Mouse (Mus musculus): ENCODE data around the gene Cpeb4. TPM values are rescaled to one million over a fixed set of nuclear protein-coding genes. Genes with fewer than 3 reads are reported as not detected.

The Cpeb4 gene
- 2.3 and 2.4 TPM in 2 replicates for polyA plus RNA-seq (2015; fragmentation: Nextera tagmentation; extraction: Ambion mirVana)

DNA sequence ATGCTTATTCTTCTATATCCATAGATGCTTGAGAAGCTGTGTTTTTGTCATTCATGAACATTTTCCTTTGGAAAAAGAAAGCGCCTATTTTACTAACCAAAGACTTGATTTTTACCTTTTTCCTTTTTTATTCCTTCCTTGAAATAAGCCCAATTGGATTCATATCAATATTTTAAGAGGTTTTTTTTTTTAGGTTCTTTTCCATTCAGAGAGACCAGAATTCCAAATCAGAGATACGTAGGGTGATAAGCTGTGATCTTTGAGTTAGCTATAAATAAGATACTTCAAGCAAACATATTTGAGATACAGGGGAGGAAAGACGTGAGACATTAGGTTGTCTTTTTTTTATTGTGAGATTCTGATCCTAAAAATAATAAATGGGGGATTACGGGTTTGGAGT, at the start of gene Cpeb4:
Gene Cpeb4 (plus strand): TSS at position 301 of the 400 bp plus-strand sequence.
- H3K27me3 ChIP-seq = no peaks in the 10 kb centered on the region
- no peak for ATAC-seq (ENCODE audit: low FRiP score, low read depth)
- H3K4me2 ChIP-seq (replicated peaks) = peak within 1 kb of the TSS; percentile 93
- 0 out of 2 replicates have a peak within 1 kb of the TSS, but pooled peaks have one; percentile 44 for H3K27ac ChIP-seq
- H3K4me3 ChIP-seq = peak within 1 kb of the TSS; percentile 84
- no peaks in the 10 kb centered on the region for H3K36me3 ChIP-seq
- peak within 1 kb of the TSS; percentile 84 for H3K9ac ChIP-seq
- H3K9me3 ChIP-seq = no peaks in the 10 kb centered on the region
- H3K4me1 ChIP-seq = peaks cover 31% of the 10 kb centered on the region
- 85% methylated on average over 4 of the region's 4 CpGs for WGBS

- no peak overlapping the region for H3K9ac ChIP-seq
- 84% methylated on average over 9 of the region's 9 CpGs for WGBS
- no peak for ATAC-seq (ENCODE audit: low FRiP score, low read depth)
- H3K4me3 ChIP-seq = no peak overlapping the region
- no peaks in the 10 kb centered on the region for H3K9me3 ChIP-seq
- H3K36me3 ChIP-seq = no peaks in the 10 kb centered on the region
- H3K27ac ChIP-seq = no peak overlapping the region
- H3K27me3 ChIP-seq = no peaks in the 10 kb centered on the region
- no peak overlapping the region for H3K4me2 ChIP-seq (replicated peaks)
- H3K4me1 ChIP-seq = peaks cover 15% of the 10 kb centered on the region
Observed at GRCm38 (mm10) chr11:31822556-31822955, 49.5 kb upstream of the Cpeb4 start.

- ATAC-seq (ENCODE audit: low FRiP score, low read depth) = no peak
- no peaks in the 10 kb centered on the region for H3K9me3 ChIP-seq
- H3K4me3 ChIP-seq = no peak overlapping the region
- H3K9ac ChIP-seq = no peak overlapping the region
- no peaks in the 10 kb centered on the region for H3K27me3 ChIP-seq
- H3K36me3 ChIP-seq = no peaks in the 10 kb centered on the region
- no peak overlapping the region for H3K27ac ChIP-seq
- H3K4me1 ChIP-seq = peaks cover 20% of the 10 kb centered on the region
- 88% methylated on average over 7 of the region's 7 CpGs for WGBS
- H3K4me2 ChIP-seq (replicated peaks) = no peak overlapping the region
Observed at GRCm38 (mm10) chr11:31823513-31823912, 48.5 kb upstream of the Cpeb4 start.

DNA sequence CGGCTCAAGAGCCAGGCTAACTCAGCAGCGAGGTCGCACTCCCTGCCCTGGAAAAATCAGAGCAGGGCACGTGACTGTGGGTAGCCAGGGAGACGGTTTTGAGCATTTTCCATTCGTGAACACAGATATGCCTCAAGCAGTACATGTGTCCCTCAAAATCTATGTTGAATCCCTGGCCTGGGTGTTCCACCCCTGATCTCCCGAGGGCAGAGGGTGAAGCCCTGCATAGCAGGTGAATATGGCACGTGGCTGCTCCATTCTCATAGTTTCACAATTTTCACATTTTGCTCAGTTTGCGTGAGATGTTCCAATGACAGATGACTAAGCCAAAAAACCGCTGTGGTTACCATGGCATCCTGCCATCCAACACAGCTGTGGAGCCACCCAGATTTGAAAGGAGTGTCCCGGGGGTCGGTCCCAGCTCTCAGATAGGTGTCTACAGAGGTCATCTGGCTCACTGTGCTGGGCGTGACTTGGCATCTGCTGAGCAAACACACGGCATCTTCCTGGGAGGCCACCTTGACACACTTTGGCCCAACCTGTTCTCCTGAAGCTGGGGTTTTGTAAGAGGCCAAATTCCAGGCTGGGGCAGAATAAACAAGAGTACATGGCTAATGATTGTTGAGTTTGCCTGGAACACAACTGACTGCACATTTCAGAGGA, 47.4 kb upstream of the Cpeb4 start:
- H3K27ac ChIP-seq = no peak overlapping the region
- whole genome bisulfite sequencing = 77% methylated on average over 14 of the region's 14 CpGs
- H3K9me3 ChIP-seq = no peaks in the 10 kb centered on the region
- H3K9ac ChIP-seq = no peak overlapping the region
- no peaks in the 10 kb centered on the region for H3K27me3 ChIP-seq
- no peak overlapping the region for H3K4me3 ChIP-seq
- peaks cover 20% of the 10 kb centered on the region for H3K4me1 ChIP-seq
- no peak overlapping the region for H3K4me2 ChIP-seq (replicated peaks)
- no peak for ATAC-seq (ENCODE audit: low FRiP score, low read depth)
- no peaks in the 10 kb centered on the region for H3K36me3 ChIP-seq

DNA sequence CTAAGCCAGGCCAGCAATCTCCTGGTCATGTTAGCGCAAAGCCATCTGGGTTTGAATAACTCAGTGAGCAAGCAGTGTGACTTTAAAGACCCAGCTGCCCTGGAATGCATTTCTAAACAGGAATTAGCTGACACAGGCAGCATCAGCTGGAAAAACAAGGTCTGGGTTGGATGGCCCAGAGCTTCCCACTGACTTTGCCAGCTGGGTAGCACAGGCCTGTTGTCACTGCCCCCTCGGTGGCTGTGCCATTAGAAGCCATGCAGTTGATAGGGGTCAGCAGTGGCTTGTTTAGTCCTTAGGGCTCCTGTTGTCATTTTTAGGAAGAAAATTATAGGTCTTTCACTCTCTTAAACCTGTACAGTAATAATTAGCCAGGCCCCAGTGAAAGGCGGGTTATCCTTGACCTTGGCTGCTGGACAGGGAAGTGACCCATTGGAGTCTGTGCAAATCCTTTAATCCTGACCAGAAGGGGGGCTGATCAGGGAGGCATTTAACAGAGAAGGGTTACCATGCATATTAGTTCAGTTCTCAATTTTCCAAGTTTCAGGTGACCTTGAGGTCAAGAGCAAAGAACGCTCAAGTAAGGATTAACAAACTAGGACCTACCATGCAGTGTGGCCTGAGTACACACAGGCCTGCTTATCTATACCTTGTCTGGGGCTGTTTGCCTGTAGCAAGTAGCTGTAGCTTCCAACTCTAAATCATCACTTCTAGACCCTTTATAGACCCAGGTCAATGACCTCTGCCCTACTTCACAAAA, 43.8 kb upstream of the Cpeb4 start:
- WGBS = 59% methylated on average over 4 of the region's 4 CpGs
- H3K27ac ChIP-seq = no peak overlapping the region
- no peak overlapping the region for H3K4me2 ChIP-seq (replicated peaks)
- H3K9ac ChIP-seq = no peak overlapping the region
- H3K4me1 ChIP-seq = peaks cover 16% of the 10 kb centered on the region
- H3K9me3 ChIP-seq = no peaks in the 10 kb centered on the region
- no peaks in the 10 kb centered on the region for H3K36me3 ChIP-seq
- no peak overlapping the region for H3K4me3 ChIP-seq
- no peaks in the 10 kb centered on the region for H3K27me3 ChIP-seq
- no peak for ATAC-seq (ENCODE audit: low FRiP score, low read depth)

- 81% methylated on average over 2 of the region's 2 CpGs for WGBS
- Histone ChIP-seq H3K9me3 (no peaks in the 10 kb centered on the region), H3K4me1 (peaks cover 16% of the 10 kb centered on the region), H3K36me3 (no peaks in the 10 kb centered on the region), H3K27me3 (no peaks in the 10 kb centered on the region), H3K4me3 (no peak overlapping the region), H3K27ac (no peak overlapping the region), H3K4me2 (replicated peaks) (no peak overlapping the region), H3K9ac (no peak overlapping the region)
- no peak for ATAC-seq (ENCODE audit: low FRiP score, low read depth)
Observed at GRCm38 (mm10) chr11:31828771-31829072, 43.3 kb upstream of the Cpeb4 start.

DNA sequence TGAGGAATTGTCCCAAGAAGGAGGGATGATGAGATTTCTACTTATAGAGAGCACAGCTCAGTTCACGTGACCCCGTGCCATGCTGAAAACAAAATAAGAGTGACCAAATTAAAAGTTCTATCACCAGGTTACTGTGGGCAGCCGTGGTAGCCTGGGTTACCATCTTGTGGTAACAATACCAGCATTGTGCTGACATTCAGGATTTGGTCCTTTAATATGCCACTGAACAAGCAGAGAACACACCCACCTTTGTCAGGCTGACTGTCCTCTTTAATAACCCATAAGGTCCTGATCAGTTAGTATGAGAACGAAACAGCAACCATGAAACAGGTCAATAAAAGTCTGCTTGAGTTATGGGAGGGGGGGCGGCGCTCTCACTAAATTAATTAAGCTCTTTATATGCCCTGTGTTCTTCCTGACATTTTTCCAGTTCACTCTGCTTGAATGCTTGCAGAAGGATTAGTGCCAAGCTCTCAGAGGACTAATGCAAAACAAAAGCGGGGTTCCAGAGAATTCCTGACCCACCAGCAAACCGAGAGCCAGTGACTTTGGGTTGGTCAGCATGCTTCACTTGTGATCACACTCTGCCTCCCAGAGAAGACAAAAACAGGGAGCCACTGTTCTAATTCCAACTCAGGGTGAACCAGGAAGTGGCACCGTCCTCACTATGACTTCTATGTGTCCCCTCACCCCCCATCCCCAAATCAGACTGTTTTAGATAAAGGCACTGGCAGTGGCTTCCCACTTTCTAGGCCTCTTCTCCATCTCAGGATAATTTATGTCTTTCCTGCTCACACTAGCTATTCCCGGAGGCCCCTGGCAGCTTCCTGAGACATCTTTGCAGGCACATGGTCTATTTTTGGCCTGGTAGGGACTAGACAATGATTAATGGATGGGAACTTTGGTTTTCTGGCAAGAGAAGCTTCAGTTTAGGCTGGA, 41.5 kb upstream of the Cpeb4 start:
- 47% methylated on average over 10 of the region's 10 CpGs for WGBS

GRCm38 (mm10) chr11:31831451-31831850, 40.6 kb upstream of the Cpeb4 start:
- no peak overlapping the region for H3K4me3 ChIP-seq
- no peak overlapping the region for H3K4me2 ChIP-seq (replicated peaks)
- ATAC-seq (ENCODE audit: low FRiP score, low read depth) = no peak
- peaks cover 16% of the 10 kb centered on the region for H3K4me1 ChIP-seq
- no peaks in the 10 kb centered on the region for H3K36me3 ChIP-seq
- H3K9me3 ChIP-seq = no peaks in the 10 kb centered on the region
- H3K27ac ChIP-seq = no peak overlapping the region
- H3K27me3 ChIP-seq = no peaks in the 10 kb centered on the region
- WGBS = 68% methylated on average over 5 of the region's 5 CpGs
- no peak overlapping the region for H3K9ac ChIP-seq

More for the DNA sequence above, 41.5 kb upstream of the Cpeb4 start:
- no peaks in the 10 kb centered on the region for H3K9me3 ChIP-seq
- peaks cover 16% of the 10 kb centered on the region for H3K4me1 ChIP-seq
- no peak overlapping the region for H3K27ac ChIP-seq
- H3K4me2 ChIP-seq (replicated peaks) = no peak overlapping the region
- H3K4me3 ChIP-seq = no peak overlapping the region
- no peaks in the 10 kb centered on the region for H3K36me3 ChIP-seq
- ATAC-seq (ENCODE audit: low FRiP score, low read depth) = no peak
- H3K9ac ChIP-seq = no peak overlapping the region
- H3K27me3 ChIP-seq = no peaks in the 10 kb centered on the region

- Histone ChIP-seq H3K4me2 (replicated peaks) (no peak overlapping the region), H3K27me3 (no peaks in the 10 kb centered on the region), H3K4me1 (peaks cover 16% of the 10 kb centered on the region), H3K36me3 (no peaks in the 10 kb centered on the region), H3K27ac (no peak overlapping the region), H3K9me3 (no peaks in the 10 kb centered on the region), H3K9ac (no peak overlapping the region), H3K4me3 (no peak overlapping the region)
- WGBS = 92% methylated on average over 5 of the region's 5 CpGs
- no peak for ATAC-seq (ENCODE audit: low FRiP score, low read depth)
Observed at GRCm38 (mm10) chr11:31831983-31832382, 40.0 kb upstream of the Cpeb4 start.

DNA sequence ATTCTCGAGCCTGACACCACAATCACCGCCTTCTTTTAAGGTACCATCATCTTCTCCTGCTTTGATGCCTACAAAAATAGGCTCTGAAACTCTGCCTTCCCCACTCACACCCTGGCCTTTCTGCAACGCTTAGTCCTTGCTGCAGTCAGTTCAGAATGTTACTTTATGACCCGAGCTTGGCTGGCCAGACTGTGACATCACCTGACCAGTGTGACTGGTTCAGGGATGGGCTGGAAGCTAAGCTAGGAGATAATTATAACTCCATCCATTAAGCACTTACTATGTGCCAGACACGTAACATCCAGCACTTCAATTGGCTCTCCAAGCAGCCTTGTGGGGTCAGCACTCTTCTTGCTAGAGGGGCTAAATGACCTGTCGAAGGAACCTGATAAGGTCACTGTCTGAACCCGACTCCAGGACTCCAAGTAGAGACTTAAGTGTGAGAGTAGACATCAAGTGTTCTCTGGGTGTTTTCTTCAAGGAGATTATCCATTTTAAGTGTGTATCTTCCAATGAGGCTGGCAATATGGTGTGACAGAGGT, 39.5 kb upstream of the Cpeb4 start:
- no peak overlapping the region for H3K9ac ChIP-seq
- H3K27ac ChIP-seq = no peak overlapping the region
- no peaks in the 10 kb centered on the region for H3K27me3 ChIP-seq
- no peaks in the 10 kb centered on the region for H3K9me3 ChIP-seq
- WGBS = 81% methylated on average over 7 of the region's 7 CpGs
- H3K4me1 ChIP-seq = peaks cover 16% of the 10 kb centered on the region
- no peak overlapping the region for H3K4me3 ChIP-seq
- no peak for ATAC-seq (ENCODE audit: low FRiP score, low read depth)
- no peaks in the 10 kb centered on the region for H3K36me3 ChIP-seq
- H3K4me2 ChIP-seq (replicated peaks) = no peak overlapping the region

DNA sequence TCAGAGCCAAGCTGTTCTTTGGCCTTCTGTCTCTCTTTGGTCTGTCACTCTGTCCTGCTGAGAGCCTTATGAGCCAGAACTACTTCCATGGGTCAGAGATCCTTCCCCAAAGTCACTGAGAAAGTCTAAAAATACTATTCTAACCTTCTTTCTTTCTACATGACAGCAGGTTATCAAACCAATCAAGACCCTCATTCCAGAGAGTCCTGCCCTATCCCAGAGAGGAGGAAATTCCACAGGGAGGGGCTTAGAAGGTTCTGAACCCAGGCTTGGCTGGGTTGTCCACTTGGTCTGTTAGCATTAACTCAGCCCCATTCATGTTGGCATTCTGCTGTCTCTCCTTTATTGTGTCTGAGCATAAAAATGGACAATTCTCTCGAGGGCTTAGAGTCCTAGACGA, 38.5 kb upstream of the Cpeb4 start:
- Histone ChIP-seq H3K9me3 (no peaks in the 10 kb centered on the region), H3K4me3 (no peak overlapping the region), H3K36me3 (no peaks in the 10 kb centered on the region), H3K27ac (no peak overlapping the region), H3K9ac (no peak overlapping the region), H3K4me1 (peaks cover 15% of the 10 kb centered on the region; the same call in 1 of the 2 replicates), H3K27me3 (no peaks in the 10 kb centered on the region), H3K4me2 (replicated peaks) (no peak overlapping the region)
- WGBS = 46% methylated on average over 2 of the region's 2 CpGs
- no peak for ATAC-seq (ENCODE audit: low FRiP score, low read depth)

DNA sequence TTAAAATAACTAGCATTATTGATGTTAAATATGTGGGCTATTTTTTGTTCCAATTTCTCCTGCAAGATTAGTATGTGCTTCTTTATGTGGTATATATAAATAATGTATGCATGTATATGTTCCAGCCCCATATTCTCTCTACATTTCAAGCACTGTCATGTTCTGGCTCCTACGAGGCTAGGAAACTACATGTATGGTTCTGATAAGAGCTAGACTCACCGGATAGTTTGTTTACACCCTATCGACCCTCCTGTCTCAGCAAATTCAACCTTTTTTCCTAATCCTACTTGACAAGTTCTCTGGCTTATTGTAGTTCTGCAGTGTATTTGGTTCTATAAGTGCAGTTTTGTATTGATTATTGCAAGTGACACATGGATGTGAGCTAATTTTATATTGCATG, 36.7 kb upstream of the Cpeb4 start:
- no peak for ATAC-seq (ENCODE audit: low FRiP score, low read depth)
- H3K4me3 ChIP-seq = no peak overlapping the region
- H3K27me3 ChIP-seq = no peaks in the 10 kb centered on the region
- no peak overlapping the region for H3K27ac ChIP-seq
- no peaks in the 10 kb centered on the region for H3K9me3 ChIP-seq
- no peak overlapping the region for H3K9ac ChIP-seq
- 90% methylated on average over 3 of the region's 3 CpGs for WGBS
- no peaks in the 10 kb centered on the region for H3K36me3 ChIP-seq
- H3K4me1 ChIP-seq = peaks cover 15% of the 10 kb centered on the region; the same call in 1 of the 2 replicates
- H3K4me2 ChIP-seq (replicated peaks) = no peak overlapping the region

Measured in limb, embryonic 13.5 days (tissue).